Mouse (Mus musculus): ENCODE measurements around the gene Krtap16-1.

- TF ChIP-seq CTCF (IDR thresholded peaks at IDR 0.05; ENCODE audit: borderline replicate concordance, control insufficient read depth, extremely low read depth, insufficient read depth, low read length, poor library complexity): no peak
- TF ChIP-seq POLR2A (IDR thresholded peaks at IDR 0.05; ENCODE audit: control insufficient read depth, extremely low read depth, insufficient read depth, low read length, poor library complexity): no peak
Observed at GRCm38 (mm10) chr11:100008336-100008735, 21.9 kb upstream of the Krtap16-1 start.

Data from thymus, adult 2 months (tissue).